Mouse (Mus musculus): Measurements from ENCODE around the gene Pfn5.
"Not testable (repeated sequence)": the region's sequence is repeated elsewhere in the genome, so short reads cannot be mapped to it uniquely, and the experiment has no call there.

Gene Pfn5

DNA sequence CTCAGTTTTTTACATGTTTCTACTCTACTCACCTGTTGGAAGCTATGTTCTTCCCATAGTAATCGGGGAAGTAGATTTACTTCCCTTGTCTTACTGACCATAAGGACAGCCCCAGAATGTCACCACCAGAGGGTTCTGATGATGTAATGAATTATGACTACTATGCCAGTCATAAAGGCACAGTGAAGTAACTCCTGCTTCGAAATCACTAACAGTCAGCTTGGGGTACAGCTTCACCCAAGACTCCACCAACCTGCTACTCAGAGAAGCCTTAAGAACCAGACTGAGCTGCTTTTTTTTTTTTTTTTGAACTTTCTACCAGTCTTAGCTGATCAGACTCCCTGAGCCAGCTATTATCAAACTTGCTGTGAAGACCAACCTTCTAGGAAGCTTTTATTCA, at the start of gene Pfn5, which contains the start of gene Asb12:
Gene Pfn5 (plus strand): TSS at position 218 of the 400 bp plus-strand sequence.
Gene Asb12 (minus strand): TSS at position 101 of the 400 bp plus-strand sequence.
- DNase-seq (ENCODE audit: low spot score in 2 of 2): no peak

DNA sequence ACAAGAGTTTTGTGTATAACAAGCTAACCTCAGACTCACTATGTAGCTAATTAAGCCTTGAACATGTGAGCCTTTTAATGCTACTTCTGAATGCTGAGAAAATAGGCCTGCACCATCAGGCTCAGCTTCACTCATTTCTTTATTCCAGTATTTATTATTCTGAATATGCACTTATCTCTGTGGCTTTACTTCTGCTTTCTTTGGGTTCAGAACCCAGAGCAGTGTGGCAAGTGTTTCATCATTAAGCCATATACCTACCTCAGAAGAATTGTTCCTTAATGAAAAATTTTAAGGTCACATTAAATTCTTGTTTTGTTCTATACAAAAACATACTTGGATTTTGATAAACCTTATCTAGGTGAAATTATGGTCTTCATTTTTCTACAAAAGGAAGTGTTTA, 34.0 kb upstream of the Pfn5 start:
- DNase-seq (ENCODE audit: low spot score in 2 of 2): no peak

DNA sequence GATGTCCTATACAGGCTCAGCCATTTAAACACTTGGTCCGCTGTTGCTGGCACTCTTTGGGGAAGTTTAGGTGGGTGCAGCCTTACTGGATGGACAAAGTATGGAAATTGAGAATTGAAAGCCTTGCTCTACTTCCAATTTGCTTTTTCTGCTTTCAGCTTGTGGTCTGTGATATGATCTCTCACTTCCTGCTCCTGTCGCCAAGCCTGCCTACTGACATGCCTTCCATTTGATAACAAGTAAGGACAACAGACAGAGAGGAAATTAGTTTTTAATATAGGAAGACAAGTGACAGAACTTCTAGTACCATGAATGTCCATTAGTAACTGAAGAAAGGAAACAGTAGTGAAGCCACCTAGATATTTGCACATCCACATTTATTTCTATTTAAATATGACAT, 32.7 kb upstream of the Pfn5 start:
- DNase-seq (ENCODE audit: low spot score in 2 of 2): no peak

DNA sequence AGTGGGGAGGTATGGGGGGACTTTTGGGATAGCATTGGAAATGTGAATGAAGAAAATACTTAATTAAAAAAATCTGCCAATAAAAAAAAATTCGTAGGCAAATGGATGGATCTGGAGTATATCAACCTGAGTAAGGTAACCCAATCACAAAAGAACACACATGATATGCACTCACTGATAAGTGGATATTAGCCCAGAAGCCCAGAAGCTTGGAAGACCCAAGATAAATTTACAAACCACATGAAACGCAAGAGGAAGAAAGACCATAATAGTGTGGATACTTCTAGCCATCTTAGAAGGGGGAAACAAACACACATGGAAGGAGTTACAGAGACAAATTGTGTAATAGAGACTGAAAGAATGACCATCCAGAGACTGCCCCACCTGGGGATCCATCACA, 22.4 kb upstream of the Pfn5 start:
- not testable (repeated sequence) for DNase-seq (ENCODE audit: low spot score in 2 of 2)

DNA sequence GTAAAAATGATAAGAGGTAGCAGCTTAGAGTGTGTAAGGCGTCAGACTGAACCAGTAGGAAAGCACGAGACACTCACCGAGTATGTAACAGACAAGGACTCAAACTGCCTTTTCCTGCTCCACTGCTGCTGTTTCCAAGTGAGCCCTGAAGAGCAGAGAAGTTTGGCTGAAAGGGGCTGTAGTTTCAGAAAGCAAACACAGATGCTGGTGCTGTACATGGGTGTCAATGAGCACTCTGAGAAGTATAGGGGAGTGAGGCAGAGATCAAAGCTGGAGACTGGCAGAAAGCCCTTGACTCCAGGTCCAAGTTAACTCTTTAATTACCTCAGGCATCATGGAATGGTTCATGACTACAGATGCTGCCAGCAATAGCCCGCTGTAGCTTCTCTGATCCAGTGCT, 3.6 kb upstream of the Pfn5 start:
- DNase-seq (ENCODE audit: low spot score in 2 of 2): no peak

DNA sequence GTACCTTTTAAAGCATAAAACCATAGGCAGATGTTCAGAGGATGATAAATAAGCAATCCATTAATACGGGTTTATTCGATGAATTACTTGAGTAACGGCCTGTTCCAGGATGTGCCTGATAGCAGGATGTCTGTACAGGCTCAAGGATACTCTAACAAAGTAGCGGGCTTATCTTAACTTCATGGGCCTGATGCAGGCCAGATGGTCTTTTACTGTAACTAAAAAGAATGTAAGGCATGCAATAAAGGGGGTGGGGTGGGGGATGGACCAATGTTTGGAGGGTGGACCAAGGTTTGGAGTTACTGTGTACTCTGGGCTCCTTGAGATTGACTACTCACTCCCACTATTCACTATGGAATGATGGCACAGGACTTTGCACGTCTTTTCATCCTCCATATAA, 42.7 kb downstream of the Pfn5 start:
- no peak for DNase-seq (ENCODE audit: low spot score in 2 of 2)

All from urinary bladder, adult 18-20 months (tissue).